Mouse (Mus musculus) hindbrain, embryonic 16.5 days (tissue): ENCODE data around the gene Itm2b. TPM values are rescaled to one million over a fixed set of nuclear protein-coding genes. Genes with fewer than 3 reads are reported as not detected.

Source experiments
- ATAC-seq: fragments of 200-750 bp; cut with Nextera tagmentation; 2 replicates; pipeline ENCODE4 v1.8.0; 2017; ENCODE audit warnings: moderate TSS enrichment, moderate library complexity
- H3K27ac ChIP-seq: fragments of 300-500 bp; sonication (generic); 2 replicates; pipeline ENCODE4 v1.5.1; 2014; ENCODE audit warnings: low read depth, mild to moderate bottlenecking, control low read depth, low read length, moderate library complexity
- H3K27me3 ChIP-seq: fragments of 300-500 bp; sonication (generic); replicated peaks from 2 replicates; pipeline ENCODE4 v1.6.1; 2014; ENCODE audit warnings: low read length; ENCODE audit not compliant: control insufficient read depth, insufficient read depth
- H3K36me3 ChIP-seq: fragments of 300-500 bp; sonication (generic); 2 replicates; pipeline ENCODE4 v1.6.1; 2014; ENCODE audit warnings: mild to moderate bottlenecking, low read length, moderate library complexity, mixed read lengths; ENCODE audit not compliant: control insufficient read depth, insufficient read depth
- H3K4me1 ChIP-seq: fragments of 300-500 bp; sonication (generic); 2 replicates; pipeline ENCODE4 v1.6.1; 2014; ENCODE audit warnings: low read depth, low read length; ENCODE audit not compliant: control insufficient read depth, insufficient read depth
- H3K4me2 ChIP-seq: fragments of 300-500 bp; sonication (generic); 2 replicates; pipeline ENCODE4 v1.6.1; 2014; ENCODE audit warnings: mild to moderate bottlenecking, low read length, control low read depth, moderate library complexity
- H3K4me3 ChIP-seq: fragments of 300-500 bp; sonication (generic); 2 replicates; pipeline ENCODE4 v1.5.1; 2014; ENCODE audit warnings: mild to moderate bottlenecking, low read length, control low read depth, moderate library complexity
- H3K9ac ChIP-seq: fragments of 300-500 bp; sonication (generic); 2 replicates; pipeline ENCODE4 v1.6.1; 2014; ENCODE audit warnings: low read depth, mild to moderate bottlenecking, control low read depth, low read length, moderate library complexity
- H3K9me3 ChIP-seq: fragments of 300-500 bp; sonication (generic); 2 replicates; pipeline ENCODE4 v1.6.1; 2014; ENCODE audit warnings: mild to moderate bottlenecking, low read length, moderate library complexity; ENCODE audit not compliant: control insufficient read depth
- WGBS: fragments of 180-500 bp; shearing (Covaris S2); extraction: QIAGEN DNeasy Blood & Tissue Kit; methylation state at CpG from one replicate; pipeline ENCODE4 v1.1.7; 2014; 5-methylcytosine and 5-hydroxymethylcytosine counted together
- polyA plus RNA-seq: library from polyadenylated mRNA; unstranded; fragments of >200 nt; fragmentation: Nextera tagmentation; extraction: Ambion mirVana; gene quantifications from 2 replicates; pipeline ENCODE4 v1.2.1, GENCODE M21; 2015

Gene Itm2b
- polyA plus RNA-seq, 1 experiment from 2014 or later, result 849 TPM

- WGBS, result 91% methylated on average over 11 of the region's 11 CpGs
- Histone ChIP-seq H3K4me3 (no peak overlapping the region), H3K9ac (no peak overlapping the region), H3K4me2 (no peak overlapping the region), H3K9me3 (no peaks in the 10 kb centered on the region), H3K27me3 (no peaks in the 10 kb centered on the region), H3K4me1 (no peaks in the 10 kb centered on the region), H3K36me3 (peaks cover 45% of the 10 kb centered on the region), H3K27ac (no peak overlapping the region)
- no peak for ATAC-seq
Observed at GRCm38 (mm10) chr14:73366278-73366677, 18.8 kb downstream of the Itm2b start.

GRCm38 (mm10) chr14:73363782-73364181 lies 21.3 kb downstream of the Itm2b start:
- Histone ChIP-seq H3K27me3 (no peaks in the 10 kb centered on the region), H3K4me1 (no peaks in the 10 kb centered on the region), H3K27ac (no peak overlapping the region), H3K36me3 (peaks cover 55% of the 10 kb centered on the region), H3K4me2 (no peak overlapping the region), H3K4me3 (no peak overlapping the region), H3K9me3 (no peaks in the 10 kb centered on the region), H3K9ac (no peak overlapping the region)
- WGBS, result 96% methylated on average over 11 of the region's 11 CpGs
- no peak for ATAC-seq

GRCm38 (mm10) chr14:73354700-73355099 lies 30.4 kb downstream of the Itm2b start:
- WGBS, result 95% methylated on average over 8 of the region's 8 CpGs
- no peak overlapping the region for H3K9ac ChIP-seq
- no peak overlapping the region for H3K27ac ChIP-seq
- H3K27me3 ChIP-seq, result no peaks in the 10 kb centered on the region
- no peaks in the 10 kb centered on the region for H3K9me3 ChIP-seq
- H3K36me3 ChIP-seq, result peaks cover 14% of the 10 kb centered on the region
- H3K4me2 ChIP-seq, result no peak overlapping the region
- ATAC-seq, result no peak
- H3K4me3 ChIP-seq, result no peak overlapping the region
- no peaks in the 10 kb centered on the region for H3K4me1 ChIP-seq

GRCm38 (mm10) chr14:73351118-73351517 lies 34.0 kb downstream of the Itm2b start:
- no peaks in the 10 kb centered on the region for H3K27me3 ChIP-seq
- H3K9ac ChIP-seq, result no peak overlapping the region
- H3K4me3 ChIP-seq, result no peak overlapping the region
- H3K27ac ChIP-seq, result no peak overlapping the region
- 93% methylated on average over 5 of the region's 5 CpGs for WGBS
- no peak overlapping the region for H3K4me2 ChIP-seq
- no peaks in the 10 kb centered on the region for H3K9me3 ChIP-seq
- no peaks in the 10 kb centered on the region for H3K36me3 ChIP-seq
- no peak for ATAC-seq
- no peaks in the 10 kb centered on the region for H3K4me1 ChIP-seq

- no peak overlapping the region for H3K9ac ChIP-seq
- no peak overlapping the region for H3K4me2 ChIP-seq
- no peaks in the 10 kb centered on the region for H3K36me3 ChIP-seq
- WGBS, result 59% methylated on average over 1 of the region's 1 CpGs
- H3K4me1 ChIP-seq, result no peaks in the 10 kb centered on the region
- no peak overlapping the region for H3K27ac ChIP-seq
- no peak for ATAC-seq
- H3K27me3 ChIP-seq, result no peaks in the 10 kb centered on the region
- no peak overlapping the region for H3K4me3 ChIP-seq
- no peaks in the 10 kb centered on the region for H3K9me3 ChIP-seq
Observed at GRCm38 (mm10) chr14:73350029-73350428, 35.1 kb downstream of the Itm2b start.

GRCm38 (mm10) chr14:73349061-73349670 lies 35.9 kb downstream of the Itm2b start:
- Histone ChIP-seq H3K4me3 (no peak overlapping the region), H3K9ac (no peak overlapping the region), H3K4me1 (no peaks in the 10 kb centered on the region), H3K27me3 (no peaks in the 10 kb centered on the region), H3K36me3 (no peaks in the 10 kb centered on the region), H3K27ac (no peak overlapping the region), H3K9me3 (no peaks in the 10 kb centered on the region), H3K4me2 (no peak overlapping the region)
- WGBS, result 57% methylated on average over 7 of the region's 7 CpGs
- ATAC-seq, result no peak

GRCm38 (mm10) chr14:73347302-73347701 lies 37.8 kb downstream of the Itm2b start:
- H3K27ac ChIP-seq, result no peak overlapping the region
- no peaks in the 10 kb centered on the region for H3K36me3 ChIP-seq
- no peaks in the 10 kb centered on the region for H3K27me3 ChIP-seq
- H3K9me3 ChIP-seq, result no peaks in the 10 kb centered on the region
- H3K4me2 ChIP-seq, result no peak overlapping the region
- no peaks in the 10 kb centered on the region for H3K4me1 ChIP-seq
- H3K9ac ChIP-seq, result no peak overlapping the region
- WGBS, result 89% methylated on average over 9 of the region's 9 CpGs
- H3K4me3 ChIP-seq, result no peak overlapping the region
- ATAC-seq, result no peak

- no peak for ATAC-seq
- Histone ChIP-seq H3K27ac (no peak overlapping the region), H3K9ac (no peak overlapping the region), H3K4me2 (no peak overlapping the region), H3K36me3 (no peaks in the 10 kb centered on the region), H3K9me3 (no peaks in the 10 kb centered on the region), H3K4me3 (no peak overlapping the region), H3K4me1 (no peaks in the 10 kb centered on the region), H3K27me3 (no peaks in the 10 kb centered on the region)
- 86% methylated on average over 4 of the region's 4 CpGs for WGBS
Observed at GRCm38 (mm10) chr14:73345614-73346013, 39.5 kb downstream of the Itm2b start.

GRCm38 (mm10) chr14:73340051-73340755 lies 44.9 kb downstream of the Itm2b start:
- no peaks in the 10 kb centered on the region for H3K4me1 ChIP-seq
- ATAC-seq, result no peak
- no peak overlapping the region for H3K27ac ChIP-seq
- no peaks in the 10 kb centered on the region for H3K36me3 ChIP-seq
- no peaks in the 10 kb centered on the region for H3K27me3 ChIP-seq
- no peak overlapping the region for H3K4me3 ChIP-seq
- WGBS, result 68% methylated on average over 6 of the region's 6 CpGs
- no peak overlapping the region for H3K4me2 ChIP-seq
- H3K9me3 ChIP-seq, result no peaks in the 10 kb centered on the region
- H3K9ac ChIP-seq, result no peak overlapping the region
